Mouse (Mus musculus): ENCODE measurements at regions not wholly inside any gene's neighbourhood (a gene's known extent, or its start where the extent isn't known, plus 50 kb on each side); places are given as distances from the start of the nearest gene placed in this dataset.

DNA sequence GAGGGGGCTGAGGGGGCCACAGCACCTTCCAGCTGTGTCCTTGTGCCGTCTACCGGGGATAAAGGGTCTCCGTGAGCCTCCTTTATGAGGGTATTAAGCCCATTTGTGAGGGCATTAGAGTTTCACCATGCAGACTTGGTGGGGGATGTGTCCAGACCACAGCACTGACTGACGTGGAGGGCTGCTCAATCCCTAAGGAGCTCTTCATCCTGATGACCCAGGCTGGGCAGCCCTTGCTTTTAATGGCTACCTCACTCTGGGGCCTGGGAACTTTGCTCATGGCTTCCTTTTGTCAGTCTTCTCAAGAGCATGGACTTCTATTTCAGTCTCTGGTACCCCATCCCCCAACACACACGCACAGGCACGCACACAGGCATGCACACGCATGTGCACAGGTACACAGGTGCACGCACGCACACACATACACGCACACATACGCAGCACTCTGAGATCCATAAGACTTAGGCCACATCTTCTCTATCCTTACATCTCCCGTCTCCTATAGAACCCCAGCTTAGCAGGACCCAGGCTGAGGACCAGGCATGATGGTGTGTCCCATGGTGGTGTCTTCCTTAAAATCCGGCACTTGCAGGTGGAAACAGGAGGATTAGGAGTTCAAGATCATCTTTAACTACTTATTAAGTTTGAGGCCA, 97.1 kb upstream of the Thy1 start:
- H3K36me3 ChIP-seq (ENCODE audit: control insufficient read depth, insufficient read depth, low read length, poor library complexity, severe bottlenecking): no peaks in the 10 kb centered on the region
- TF ChIP-seq EP300 (IDR thresholded peaks at IDR 0.05; ENCODE audit: insufficient read depth, low read depth, low read length) (no peak), CTCF (IDR thresholded peaks at IDR 0.05; ENCODE audit: low read depth, low read length) (no peak), POLR2A (IDR thresholded peaks at IDR 0.05; ENCODE audit: insufficient read depth, low read length) (no peak)
- no peaks in the 10 kb centered on the region for H3K27me3 ChIP-seq (ENCODE audit: control insufficient read depth, insufficient read depth, low read length, poor library complexity, severe bottlenecking)
- no peaks in the 10 kb centered on the region for H3K9me3 ChIP-seq (replicated peaks; ENCODE audit: control insufficient read depth, insufficient read depth, low read length, poor library complexity, severe bottlenecking)
- no peak overlapping the region for H3K9ac ChIP-seq (ENCODE audit: low read depth, poor library complexity, severe bottlenecking)
- no peak overlapping the region for H3K27ac ChIP-seq (ENCODE audit: insufficient read depth, low read length)
- no peaks in the 10 kb centered on the region for H3K4me1 ChIP-seq (ENCODE audit: control insufficient read depth, insufficient read depth, low read length)
- H3K4me3 ChIP-seq (ENCODE audit: low read depth, low read length): no peak overlapping the region

DNA sequence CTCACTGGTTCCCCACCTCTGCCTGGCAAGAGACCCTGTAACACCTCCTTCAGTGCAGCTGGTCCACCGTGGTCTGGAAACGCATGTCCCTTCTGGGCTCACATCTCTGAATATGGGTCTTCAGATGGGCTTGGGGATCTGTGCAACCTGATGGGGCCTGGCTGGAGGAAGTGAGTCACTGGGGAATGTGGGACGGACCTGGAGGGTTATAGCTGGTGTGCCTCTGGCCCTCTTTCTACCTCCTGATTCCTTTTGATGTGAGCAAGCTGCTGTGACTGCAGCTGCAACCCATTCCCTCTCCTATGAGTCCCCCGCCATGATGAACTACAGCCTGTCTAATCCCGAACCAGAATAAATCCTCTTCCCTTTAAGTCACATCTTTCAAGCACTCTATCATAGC, 96.1 kb upstream of the Thy1 start:
- Histone ChIP-seq H3K36me3 (ENCODE audit: control insufficient read depth, insufficient read depth, low read length, poor library complexity, severe bottlenecking) (no peaks in the 10 kb centered on the region), H3K27ac (ENCODE audit: insufficient read depth, low read length) (no peak overlapping the region), H3K4me1 (ENCODE audit: control insufficient read depth, insufficient read depth, low read length) (no peaks in the 10 kb centered on the region), H3K9ac (ENCODE audit: low read depth, poor library complexity, severe bottlenecking) (no peak overlapping the region), H3K9me3 (replicated peaks; ENCODE audit: control insufficient read depth, insufficient read depth, low read length, poor library complexity, severe bottlenecking) (no peaks in the 10 kb centered on the region), H3K27me3 (ENCODE audit: control insufficient read depth, insufficient read depth, low read length, poor library complexity, severe bottlenecking) (no peaks in the 10 kb centered on the region), H3K4me3 (ENCODE audit: low read depth, low read length) (no peak overlapping the region)
- TF ChIP-seq EP300 (IDR thresholded peaks at IDR 0.05; ENCODE audit: insufficient read depth, low read depth, low read length): no peak
- no peak for TF ChIP-seq CTCF (IDR thresholded peaks at IDR 0.05; ENCODE audit: low read depth, low read length)
- no peak for TF ChIP-seq POLR2A (IDR thresholded peaks at IDR 0.05; ENCODE audit: insufficient read depth, low read length)

DNA sequence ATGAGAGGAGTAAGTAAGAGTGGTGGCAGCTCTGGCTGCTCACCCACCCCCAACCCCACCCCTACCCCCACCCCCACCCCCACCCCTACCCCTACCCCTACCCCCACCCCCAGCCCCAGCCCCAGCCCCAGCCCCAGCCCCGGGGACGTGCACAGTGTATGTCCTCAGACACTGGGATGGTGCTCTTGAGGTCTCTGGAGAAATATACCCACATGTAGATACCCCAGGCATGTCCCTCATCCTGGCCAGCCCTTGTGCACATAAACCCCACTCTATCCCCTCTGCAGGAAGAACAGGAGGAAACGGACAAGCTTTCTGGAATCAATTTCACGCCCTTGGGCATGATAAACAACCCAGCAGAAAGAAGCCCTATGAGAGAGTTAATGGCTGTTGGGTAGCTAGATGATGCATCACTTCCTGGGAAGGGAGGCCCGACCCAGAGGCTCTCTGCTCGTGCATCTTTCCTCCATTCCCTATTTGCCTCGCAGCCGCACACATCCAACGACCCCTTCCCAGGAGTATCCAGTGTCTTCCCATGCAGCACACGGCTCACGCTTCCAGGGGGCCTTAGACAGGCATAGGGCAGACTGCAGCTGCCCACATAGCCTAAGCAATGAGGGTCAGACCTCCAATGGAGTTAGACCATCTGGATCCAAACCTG, 95.6 kb upstream of the Thy1 start:
- H3K4me3 ChIP-seq (ENCODE audit: low read depth, low read length): no peak overlapping the region
- no peak overlapping the region for H3K27ac ChIP-seq (ENCODE audit: insufficient read depth, low read length)
- no peaks in the 10 kb centered on the region for H3K27me3 ChIP-seq (ENCODE audit: control insufficient read depth, insufficient read depth, low read length, poor library complexity, severe bottlenecking)
- H3K36me3 ChIP-seq (ENCODE audit: control insufficient read depth, insufficient read depth, low read length, poor library complexity, severe bottlenecking): no peaks in the 10 kb centered on the region
- no peaks in the 10 kb centered on the region for H3K4me1 ChIP-seq (ENCODE audit: control insufficient read depth, insufficient read depth, low read length)
- H3K9me3 ChIP-seq (replicated peaks; ENCODE audit: control insufficient read depth, insufficient read depth, low read length, poor library complexity, severe bottlenecking): no peaks in the 10 kb centered on the region
- H3K9ac ChIP-seq (ENCODE audit: low read depth, poor library complexity, severe bottlenecking): no peak overlapping the region
- TF ChIP-seq EP300 (IDR thresholded peaks at IDR 0.05; ENCODE audit: insufficient read depth, low read depth, low read length) (no peak), CTCF (IDR thresholded peaks at IDR 0.05; ENCODE audit: low read depth, low read length) (no peak), POLR2A (IDR thresholded peaks at IDR 0.05; ENCODE audit: insufficient read depth, low read length) (no peak)

DNA sequence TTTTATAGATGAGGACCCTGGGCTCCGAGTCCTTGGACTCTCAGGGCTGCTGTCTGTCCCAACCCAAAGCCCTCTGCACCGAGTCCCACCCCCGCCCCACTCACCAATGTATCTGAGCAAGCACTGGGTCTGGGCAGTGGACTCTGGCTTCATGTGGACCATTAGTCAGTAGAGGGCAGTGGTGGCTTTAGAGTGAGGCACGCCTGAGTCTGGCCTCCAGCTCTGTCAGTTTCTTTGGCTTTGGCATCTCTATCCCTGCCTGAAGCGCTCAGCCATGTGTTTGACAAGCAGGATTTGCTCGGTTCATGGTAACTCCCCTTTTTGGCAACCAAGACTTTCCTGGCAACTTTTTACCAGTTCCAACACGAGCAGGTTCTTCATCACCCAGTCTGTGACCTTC, 90.1 kb upstream of the Thy1 start:
- H3K9ac ChIP-seq (ENCODE audit: low read depth, poor library complexity, severe bottlenecking): no peak overlapping the region
- no peaks in the 10 kb centered on the region for H3K4me1 ChIP-seq (ENCODE audit: control insufficient read depth, insufficient read depth, low read length)
- no peak for TF ChIP-seq EP300 (IDR thresholded peaks at IDR 0.05; ENCODE audit: insufficient read depth, low read depth, low read length)
- TF ChIP-seq CTCF (IDR thresholded peaks at IDR 0.05; ENCODE audit: low read depth, low read length): peak; percentile 26
- no peak for TF ChIP-seq POLR2A (IDR thresholded peaks at IDR 0.05; ENCODE audit: insufficient read depth, low read length)

DNA sequence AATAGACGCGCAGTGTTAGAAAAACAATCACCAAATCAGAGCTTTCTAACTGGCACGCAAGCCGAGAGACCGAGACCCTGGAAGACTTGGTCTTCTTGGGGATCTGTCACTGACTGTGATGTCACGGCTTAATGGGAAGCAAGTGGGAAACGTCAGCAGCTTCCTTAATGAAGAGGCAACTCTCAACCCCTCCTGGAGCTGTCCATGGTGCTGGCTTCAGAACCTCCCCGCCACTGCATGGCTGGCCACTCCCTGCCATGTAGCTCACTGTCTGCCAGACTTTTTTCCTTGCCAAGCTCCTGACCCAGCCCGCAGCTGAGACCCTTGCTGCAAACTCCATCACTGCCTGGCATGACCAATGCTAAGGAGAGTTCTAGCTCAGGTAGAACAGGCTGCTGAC, 83.6 kb upstream of the Thy1 start:
- Histone ChIP-seq H3K27ac (ENCODE audit: insufficient read depth, low read length) (no peak overlapping the region), H3K36me3 (ENCODE audit: control insufficient read depth, insufficient read depth, low read length, poor library complexity, severe bottlenecking) (no peaks in the 10 kb centered on the region), H3K4me3 (ENCODE audit: low read depth, low read length) (no peak overlapping the region), H3K9me3 (replicated peaks; ENCODE audit: control insufficient read depth, insufficient read depth, low read length, poor library complexity, severe bottlenecking) (no peaks in the 10 kb centered on the region), H3K9ac (ENCODE audit: low read depth, poor library complexity, severe bottlenecking) (no peak overlapping the region), H3K27me3 (ENCODE audit: control insufficient read depth, insufficient read depth, low read length, poor library complexity, severe bottlenecking) (no peaks in the 10 kb centered on the region), H3K4me1 (ENCODE audit: control insufficient read depth, insufficient read depth, low read length) (no peaks in the 10 kb centered on the region)
- TF ChIP-seq EP300 (IDR thresholded peaks at IDR 0.05; ENCODE audit: insufficient read depth, low read depth, low read length) (no peak), CTCF (IDR thresholded peaks at IDR 0.05; ENCODE audit: low read depth, low read length) (no peak), POLR2A (IDR thresholded peaks at IDR 0.05; ENCODE audit: insufficient read depth, low read length) (no peak)

More for the DNA sequence above, 90.1 kb upstream of the Thy1 start:
- H3K4me3 ChIP-seq (ENCODE audit: low read depth, low read length): no peak overlapping the region
- H3K36me3 ChIP-seq (ENCODE audit: control insufficient read depth, insufficient read depth, low read length, poor library complexity, severe bottlenecking): no peaks in the 10 kb centered on the region
- H3K9me3 ChIP-seq (replicated peaks; ENCODE audit: control insufficient read depth, insufficient read depth, low read length, poor library complexity, severe bottlenecking): no peaks in the 10 kb centered on the region
- no peak overlapping the region for H3K27ac ChIP-seq (ENCODE audit: insufficient read depth, low read length)
- H3K27me3 ChIP-seq (ENCODE audit: control insufficient read depth, insufficient read depth, low read length, poor library complexity, severe bottlenecking): no peaks in the 10 kb centered on the region

DNA sequence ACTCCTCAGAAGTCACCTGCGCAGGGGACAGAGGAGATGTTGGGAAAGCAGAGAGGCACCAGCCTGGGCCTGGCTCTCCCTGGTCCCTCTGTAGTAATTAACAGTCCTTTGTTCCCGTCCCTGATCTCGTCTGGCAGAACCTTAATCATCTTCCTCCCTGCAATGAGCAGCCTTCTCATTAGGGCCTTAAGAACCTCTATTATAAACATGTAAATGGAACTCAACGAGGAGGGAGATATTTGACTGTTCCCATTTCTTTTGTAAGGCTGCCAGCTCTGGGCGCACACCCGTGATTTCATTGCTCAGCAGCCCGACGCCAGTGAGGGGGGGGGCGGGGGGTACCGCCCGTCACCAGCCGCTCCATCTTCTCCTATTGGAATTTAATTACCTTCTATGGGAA, 81.8 kb upstream of the Thy1 start:
- Histone ChIP-seq H3K27ac (ENCODE audit: insufficient read depth, low read length) (no peak overlapping the region), H3K9ac (ENCODE audit: low read depth, poor library complexity, severe bottlenecking) (no peak overlapping the region), H3K36me3 (ENCODE audit: control insufficient read depth, insufficient read depth, low read length, poor library complexity, severe bottlenecking) (no peaks in the 10 kb centered on the region), H3K4me3 (ENCODE audit: low read depth, low read length) (no peak overlapping the region), H3K9me3 (replicated peaks; ENCODE audit: control insufficient read depth, insufficient read depth, low read length, poor library complexity, severe bottlenecking) (no peaks in the 10 kb centered on the region), H3K4me1 (ENCODE audit: control insufficient read depth, insufficient read depth, low read length) (no peaks in the 10 kb centered on the region), H3K27me3 (ENCODE audit: control insufficient read depth, insufficient read depth, low read length, poor library complexity, severe bottlenecking) (no peaks in the 10 kb centered on the region)
- TF ChIP-seq POLR2A (IDR thresholded peaks at IDR 0.05; ENCODE audit: insufficient read depth, low read length) (no peak), CTCF (IDR thresholded peaks at IDR 0.05; ENCODE audit: low read depth, low read length) (no peak), EP300 (IDR thresholded peaks at IDR 0.05; ENCODE audit: insufficient read depth, low read depth, low read length) (no peak)

Data from ES-Bruce4 (cell line).